Mouse (Mus musculus) CH12.LX (cell line): ENCODE measurements around the gene Cd5. TPM values are rescaled to one million over a fixed set of nuclear protein-coding genes. Genes with fewer than 3 reads are reported as not detected.
A peak's percentile ranks its signal among the peaks of the same experiment; 100 is the strongest.

Source experiments
- DNase-seq: peaks from one replicate; pipeline ENCODE4 v3.0.0-alpha.2; 2013; ENCODE audit errors: extremely low read depth
- H3K27ac ChIP-seq: 2 replicates; pipeline ENCODE4 v1.5.1; 2012; ENCODE audit warnings: low read depth, mild to moderate bottlenecking, control low read depth, moderate library complexity; ENCODE audit not compliant: insufficient read depth
- H3K27me3 ChIP-seq: replicated peaks from 2 replicates; pipeline ENCODE3; 2012; ENCODE audit warnings: inconsistent platforms
- H3K36me3 ChIP-seq, 2 experiments: replicated peaks in 1 of 2; 2 replicates each; pipeline versions ENCODE3 to v1.6.1; 2012; ENCODE audit warnings: inconsistent platforms in 1 of 2, low read length in 1 of 2, mild to moderate bottlenecking in 1 of 2, mixed read lengths in 1 of 2, moderate library complexity in 1 of 2; ENCODE audit not compliant: control insufficient read depth in 1 of 2, insufficient read depth in 1 of 2
- H3K4me1 ChIP-seq, 2 experiments: 2 replicates each; pipeline ENCODE4 v1.6.1; 2012; ENCODE audit warnings: inconsistent platforms in 1 of 2, moderate library complexity in 1 of 2; ENCODE audit not compliant: insufficient read depth in 2 of 2, control insufficient read depth in 1 of 2
- H3K4me2 ChIP-seq: 2 replicates; pipeline ENCODE4 v1.6.1; 2012; ENCODE audit warnings: low read depth, mild to moderate bottlenecking, control low read depth; ENCODE audit not compliant: poor library complexity, insufficient read depth, severe bottlenecking
- H3K4me3 ChIP-seq, 3 experiments: fragments of 150-350 bp in 1 of 3; sonication (generic) in 1 of 3; replicated peaks in 1 of 3; 2 replicates each; pipeline versions ENCODE3 to v1.5.1; 2011 to 2012; ENCODE audit warnings: low read depth in 2 of 3, low read length in 2 of 3, mild to moderate bottlenecking in 2 of 3, moderate library complexity in 2 of 3, control low read depth in 1 of 3, improper control_type of control experiment in 1 of 3, inconsistent platforms in 1 of 3, mixed read lengths in 1 of 3; ENCODE audit not compliant: poor library complexity in 1 of 3
- H3K79me2 ChIP-seq: replicated peaks from 2 replicates; pipeline ENCODE4 v1.6.1; 2012; ENCODE audit warnings: mild to moderate bottlenecking, moderate library complexity; ENCODE audit not compliant: control insufficient read depth, poor library complexity, insufficient read depth, severe bottlenecking; ENCODE audit errors: extremely low read depth
- H3K9ac ChIP-seq: 2 replicates; pipeline ENCODE4 v1.6.1; 2012; ENCODE audit warnings: low read depth, mild to moderate bottlenecking, control low read depth, moderate library complexity; ENCODE audit not compliant: insufficient read depth
- H3K9me3 ChIP-seq: replicated peaks from 2 replicates; pipeline ENCODE3; 2012; ENCODE audit warnings: low read length, inconsistent platforms, mixed read lengths
- BHLHE40 ChIP-seq: IDR thresholded peaks from 2 replicates; pipeline ENCODE4 v1.6.1; 2011; ENCODE audit warnings: mild to moderate bottlenecking, low read depth, low read length, improper control_type of control experiment
- CHD1 ChIP-seq: IDR thresholded peaks from 2 replicates; pipeline ENCODE4 v1.6.1; 2012; ENCODE audit warnings: low read depth, low read length, improper control_type of control experiment, inconsistent platforms
- CHD2 ChIP-seq: IDR thresholded peaks from 2 replicates; pipeline ENCODE4 v1.6.1; 2011; ENCODE audit warnings: low read length, improper control_type of control experiment
- CTCF ChIP-seq, 2 experiments: IDR thresholded peaks in 1 of 2; conservative IDR thresholded peaks in 1 of 2; 2 replicates each; pipeline ENCODE4 v1.5.1; 2011 to 2012; ENCODE audit warnings: low read depth in 2 of 2, low read length in 2 of 2, improper control_type of control experiment in 1 of 2, inconsistent platforms in 1 of 2, mild to moderate bottlenecking in 1 of 2, moderate library complexity in 1 of 2
- E2F4 ChIP-seq: IDR thresholded peaks from 2 replicates; pipeline ENCODE4 v1.6.1; 2011; ENCODE audit warnings: low read depth, low read length, improper control_type of control experiment; ENCODE audit not compliant: insufficient replicate concordance
- EP300 ChIP-seq: IDR thresholded peaks from 2 replicates; pipeline ENCODE4 v1.6.1; 2011; ENCODE audit warnings: low read length, improper control_type of control experiment
- ETS1 ChIP-seq: conservative IDR thresholded peaks from 2 replicates; pipeline ENCODE4 v1.6.1; 2012; ENCODE audit warnings: low read depth, mild to moderate bottlenecking, inconsistent platforms, low read length, improper control_type of control experiment, moderate library complexity
- IRF4 ChIP-seq: IDR thresholded peaks from 2 replicates; pipeline ENCODE4 v1.6.1; 2014; ENCODE audit warnings: low read depth, mild to moderate bottlenecking, inconsistent platforms, low read length, improper control_type of control experiment
- JUND ChIP-seq: conservative IDR thresholded peaks from 2 replicates; pipeline ENCODE4 v1.6.1; 2011; ENCODE audit warnings: low read depth, low read length, improper control_type of control experiment
- MAFK ChIP-seq: IDR thresholded peaks from 2 replicates; pipeline ENCODE4 v1.6.1; 2011; ENCODE audit warnings: low read length, improper control_type of control experiment; ENCODE audit not compliant: insufficient replicate concordance
- MAX ChIP-seq: IDR thresholded peaks from 2 replicates; pipeline ENCODE4 v1.6.1; 2011; ENCODE audit warnings: low read length, improper control_type of control experiment
- MEF2A ChIP-seq: IDR thresholded peaks from 2 replicates; pipeline ENCODE4 v1.6.1; 2014; ENCODE audit warnings: low read depth, mild to moderate bottlenecking, inconsistent platforms, low read length, improper control_type of control experiment, borderline replicate concordance
- MYC ChIP-seq: IDR thresholded peaks from 2 replicates; pipeline ENCODE4 v1.6.1; 2011; ENCODE audit warnings: low read depth, mild to moderate bottlenecking, improper control_type of control experiment, low read length
- NELFE ChIP-seq: IDR thresholded peaks from 2 replicates; pipeline ENCODE4 v1.6.1; 2011; ENCODE audit warnings: low read depth, low read length, improper control_type of control experiment
- NRF1 ChIP-seq: IDR thresholded peaks from 2 replicates; pipeline ENCODE4 v1.6.1; 2014; ENCODE audit warnings: low read depth, mild to moderate bottlenecking, inconsistent platforms, low read length, improper control_type of control experiment, moderate library complexity
- PAX5 ChIP-seq: IDR thresholded peaks from 2 replicates; pipeline ENCODE4 v1.6.1; 2012; ENCODE audit warnings: low read length, inconsistent platforms, mixed read lengths
- POLR2A ChIP-seq: IDR thresholded peaks from 2 replicates; pipeline ENCODE4 v1.6.1; 2011; ENCODE audit warnings: low read depth, mild to moderate bottlenecking, improper control_type of control experiment, low read length
- POLR2AphosphoS2 ChIP-seq: IDR thresholded peaks from 2 replicates; pipeline ENCODE4 v1.6.1; 2011; ENCODE audit warnings: low read depth, low read length, improper control_type of control experiment
- RAD21 ChIP-seq: IDR thresholded peaks from 2 replicates; pipeline ENCODE4 v1.6.1; 2011; ENCODE audit warnings: low read depth, mild to moderate bottlenecking, low read length, improper control_type of control experiment, moderate library complexity
- RCOR1 ChIP-seq: conservative IDR thresholded peaks from 2 replicates; pipeline ENCODE4 v1.6.1; 2012; ENCODE audit warnings: low read depth, mild to moderate bottlenecking, inconsistent platforms, low read length, improper control_type of control experiment
- SMC3 ChIP-seq: IDR thresholded peaks from 2 replicates; pipeline ENCODE4 v1.6.1; 2011; ENCODE audit warnings: low read depth, low read length, improper control_type of control experiment
- TCF12 ChIP-seq: IDR thresholded peaks from 2 replicates; pipeline ENCODE4 v1.6.1; 2014; ENCODE audit warnings: low read depth, mild to moderate bottlenecking, inconsistent platforms, low read length, improper control_type of control experiment
- UBTF ChIP-seq: IDR thresholded peaks from 2 replicates; pipeline ENCODE4 v1.6.1; 2012; ENCODE audit warnings: low read depth, mild to moderate bottlenecking, inconsistent platforms, low read length, improper control_type of control experiment, moderate library complexity
- USF1 ChIP-seq: IDR thresholded peaks from 2 replicates; pipeline ENCODE4 v1.6.1; 2014; ENCODE audit warnings: low read depth, mild to moderate bottlenecking, inconsistent platforms, low read length, improper control_type of control experiment
- USF2 ChIP-seq: conservative IDR thresholded peaks from 2 replicates; pipeline ENCODE4 v1.6.1; 2011; ENCODE audit warnings: low read depth, low read length, improper control_type of control experiment
- ZKSCAN1 ChIP-seq: IDR thresholded peaks from 2 replicates; pipeline ENCODE4 v1.6.1; 2012; ENCODE audit warnings: low read depth, inconsistent platforms, low read length, improper control_type of control experiment, borderline replicate concordance
- ZMIZ1 ChIP-seq: IDR thresholded peaks from 2 replicates; pipeline ENCODE4 v1.6.1; 2012; ENCODE audit warnings: low read depth, mild to moderate bottlenecking, inconsistent platforms, low read length, improper control_type of control experiment
- ZNF384 ChIP-seq: IDR thresholded peaks from 2 replicates; pipeline ENCODE4 v1.6.1; 2012; ENCODE audit warnings: low read depth, low read length, improper control_type of control experiment, inconsistent platforms
- dilution Hi-C: fragments of 300-500 bp; cut with MboI; formaldehyde crosslinking; loops from 2 replicates; pipeline ENCODE4 v1.14.3; 2020; ENCODE audit warnings: low sequenced_read_pairs; ENCODE audit not compliant: extremely low pct_unique_long_range_greater_than_20kb, extremely low pct_ligation_motif_present
- in situ Hi-C: fragments of 300-500 bp; cut with MboI; formaldehyde crosslinking; loops from 3 replicates; pipeline ENCODE4 v1.14.3; 2019; ENCODE audit warnings: low sequenced_read_pairs, low pct_ligation_motif_present, low pct_unique_long_range_greater_than_20kb, mixed read lengths
- polyA plus RNA-seq: library from polyadenylated mRNA; unstranded; fragments of >175 nt; gene quantifications from 2 replicates; pipeline ENCODE4 v1.2.1, GENCODE M21; 2012; ENCODE audit warnings: low read depth; ENCODE audit not compliant: insufficient read length
- total RNA-seq, 2 experiments: library from RNA; depleted of rRNA; stranded (reverse); fragments of 300-350 nt in 1 of 2; fragments of >200 nt in 1 of 2; gene quantifications; 2 replicates each; pipeline ENCODE4 v1.2.3; 2012 to 2014

The Cd5 gene
- total and polyA plus RNA-seq, 3 experiments, result 8.7 to 51.4 (median 17.7) TPM

DNA sequence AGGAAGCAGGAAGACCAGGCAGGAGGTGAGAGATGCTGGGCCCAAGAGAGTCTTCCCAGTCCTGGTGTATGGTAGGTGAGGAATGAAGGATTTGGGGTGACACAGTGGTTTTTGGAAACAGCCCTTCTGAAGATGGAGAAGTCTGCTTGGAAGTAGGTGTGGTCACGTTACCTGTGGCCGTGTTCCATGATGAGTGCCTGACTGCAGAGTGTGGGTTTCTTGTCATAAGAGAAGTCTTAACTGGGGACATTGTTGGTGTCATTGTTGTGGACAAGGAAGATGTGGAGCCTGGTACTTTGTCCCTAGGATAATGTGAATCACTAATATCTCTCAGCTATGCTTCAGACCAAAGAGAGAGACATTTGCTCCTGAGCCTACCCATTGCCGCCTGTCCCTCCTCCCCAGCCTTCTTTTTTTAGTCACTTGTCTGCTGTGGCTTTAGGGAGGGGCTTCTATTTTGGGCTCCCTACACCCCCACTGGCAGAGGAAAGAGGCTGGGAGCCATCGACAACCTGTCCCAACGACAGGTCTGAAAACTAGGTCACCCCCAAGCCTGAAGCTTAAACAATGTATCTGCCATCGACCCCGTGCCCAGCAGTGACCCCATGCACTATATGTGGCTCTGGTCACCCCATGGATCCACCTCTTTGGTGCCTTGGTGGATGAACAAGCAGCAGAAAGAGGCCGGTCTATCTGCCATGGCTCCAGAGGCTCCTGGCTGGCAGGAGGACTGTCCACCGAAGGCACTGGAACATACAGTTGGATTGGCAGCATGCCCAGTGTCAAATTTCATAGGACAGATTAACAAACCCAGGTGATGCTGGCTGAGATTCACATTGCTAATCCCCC, 21.4 kb upstream of the Cd5 start:
- peaks cover 0 to 44% of the 10 kb centered on the region in 2 experiments for H3K36me3 ChIP-seq
- no peaks in the 10 kb centered on the region for H3K9me3 ChIP-seq
- no peak for DNase-seq
- no peak overlapping the region for H3K9ac ChIP-seq
- H3K27ac ChIP-seq, result peak overlapping the region; percentile 43
- TF ChIP-seq ZNF384 (no peak), RAD21 (no peak), MAFK (no peak), POLR2A (no peak), MEF2A (peak; percentile 68; the same call in 1 of the 2 replicates)
- peak overlapping the region in 1 of 3 experiments; percentile 0 for H3K4me3 ChIP-seq
- H3K79me2 ChIP-seq, result peaks cover 6% of the 10 kb centered on the region
- H3K4me1 ChIP-seq, result peaks cover 58 to 93% of the 10 kb centered on the region in 2 experiments
- in situ Hi-C loops (no loop called here), dilution Hi-C loops (no loop called here)
- H3K27me3 ChIP-seq, result no peaks in the 10 kb centered on the region
- H3K4me2 ChIP-seq, result peak overlapping the region; percentile 23; the same call in 1 of the 2 replicates

DNA sequence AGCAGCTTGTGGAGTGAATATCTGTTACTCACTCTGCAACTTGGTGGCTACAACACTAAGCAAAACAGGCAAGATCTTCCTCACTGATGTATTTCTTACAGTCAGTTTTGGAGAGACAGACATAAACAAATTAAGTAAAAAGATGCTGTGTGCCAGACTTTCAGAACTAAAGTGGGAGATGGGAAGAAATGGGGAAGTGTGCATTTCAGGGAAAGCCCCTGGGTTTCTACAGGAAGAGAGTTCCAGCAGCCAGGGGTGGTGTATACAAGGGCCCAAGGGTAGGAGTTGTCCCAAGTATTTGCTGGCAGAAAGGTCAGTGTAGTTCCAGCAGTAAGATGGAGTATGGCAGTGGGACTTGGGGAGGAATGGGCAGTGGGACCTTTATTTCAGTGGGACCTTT, 20.7 kb upstream of the Cd5 start:
- in situ Hi-C loops, result no loop called here
- Histone ChIP-seq H3K9ac (no peak overlapping the region), H3K27me3 (no peaks in the 10 kb centered on the region), H3K9me3 (no peaks in the 10 kb centered on the region), H3K79me2 (peaks cover 8% of the 10 kb centered on the region), H3K27ac (peak overlapping the region; percentile 43), H3K4me3 (peak overlapping the region in 1 of 3 experiments; percentile 0), H3K4me2 (0 out of 2 replicates have a peak overlapping the region, but pooled peaks have one; percentile 33), H3K36me3 (peaks cover 0 to 46% of the 10 kb centered on the region in 2 experiments), H3K4me1 (peaks cover 57 to 95% of the 10 kb centered on the region in 2 experiments)
- TF ChIP-seq ZNF384, result no peak
- peak; percentile 87 for TF ChIP-seq EP300
- TF ChIP-seq TCF12, result peak; percentile 32; the same call in 1 of the 2 replicates
- TF ChIP-seq RCOR1, result no peak
- TF ChIP-seq UBTF, result no peak
- TF ChIP-seq CHD1, result no peak
- TF ChIP-seq USF2, result no peak
- TF ChIP-seq ZMIZ1, result no peak
- TF ChIP-seq NELFE, result no peak
- TF ChIP-seq RAD21, result no peak; the same call in 1 of the 2 replicates
- TF ChIP-seq MEF2A, result peak; percentile 65; the same call in 1 of the 2 replicates
- no peak for TF ChIP-seq POLR2AphosphoS2
- TF ChIP-seq CHD2, result no peak
- TF ChIP-seq ETS1, result peak; percentile 46
- TF ChIP-seq BHLHE40, result peak; percentile 63
- TF ChIP-seq PAX5, result no peak
- 0 out of 2 replicates have a peak, but pooled peaks have one; percentile 17 for TF ChIP-seq MAFK
- no peak for TF ChIP-seq E2F4
- no peak for TF ChIP-seq MAX
- no peak for TF ChIP-seq SMC3
- no peak for TF ChIP-seq USF1
- TF ChIP-seq CTCF (conservative IDR thresholded peaks at IDR 0.05 in 1 of 2, IDR thresholded peaks at IDR 0.05 in 1 of 2; ENCODE audit: low read depth in 2 of 2, low read length in 2 of 2), result no peak
- TF ChIP-seq MYC, result no peak
- no peak for TF ChIP-seq POLR2A
- TF ChIP-seq ZKSCAN1, result no peak
- TF ChIP-seq JUND, result 0 out of 2 replicates have a peak, but pooled peaks have one; percentile 3
- peak; percentile 79 for TF ChIP-seq IRF4
- no peak for TF ChIP-seq NRF1
- DNase-seq, result no peak
- dilution Hi-C loops, result no loop called here
